Mouse (Mus musculus) T-helper 17 cell (primary cell): ENCODE data around the gene Foxp1.

Experiments used
- in situ Hi-C, 2 experiments: fragments of 300-600 bp; cut with MboI, MseI; formaldehyde crosslinking; loops; 1 replicate in 1 of 2; 2 replicates in 1 of 2; pipeline ENCODE4 v1.15.1; 2025; ENCODE audit warnings: high pct_unique_total_duplicates in 2 of 2

Foxp1 gene

DNA sequence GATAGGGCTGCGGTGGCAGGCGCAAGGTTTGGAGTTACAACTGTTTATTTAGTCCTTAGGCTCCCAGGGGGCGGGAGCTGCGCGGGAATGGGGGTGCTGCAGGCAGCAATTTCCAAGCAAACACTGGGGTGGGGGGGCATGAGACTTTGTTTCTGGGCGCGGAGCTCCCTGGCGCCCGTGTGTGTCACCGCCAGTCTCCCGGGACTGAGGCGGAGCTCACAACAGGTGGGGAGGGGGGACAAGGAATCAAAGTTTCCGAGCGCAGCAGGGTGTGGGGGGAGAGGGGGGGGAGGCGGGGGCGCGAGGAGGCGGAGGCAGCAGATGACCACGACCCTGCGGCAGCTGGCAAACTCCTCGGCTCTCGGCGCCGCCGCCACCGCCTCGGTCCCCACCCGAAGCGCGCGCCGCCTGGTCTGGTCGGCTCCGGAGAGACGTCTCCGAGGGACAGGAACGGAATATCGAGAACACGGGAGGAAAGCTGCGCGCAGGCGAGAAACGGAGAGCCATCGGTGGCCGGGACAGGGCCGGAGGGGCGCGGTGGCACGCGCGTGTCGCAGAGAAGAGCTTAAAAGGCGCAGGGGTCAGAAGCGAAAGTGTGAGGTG lies 1.4 kb downstream of the Foxp1 start:
- in situ Hi-C loops = loop anchor here in 1 of 2 experiments (5.0 to 10.0 kb wide), 2 partner anchors 249 to 486 kb away; no protein-coding TSS in a partner anchor

DNA sequence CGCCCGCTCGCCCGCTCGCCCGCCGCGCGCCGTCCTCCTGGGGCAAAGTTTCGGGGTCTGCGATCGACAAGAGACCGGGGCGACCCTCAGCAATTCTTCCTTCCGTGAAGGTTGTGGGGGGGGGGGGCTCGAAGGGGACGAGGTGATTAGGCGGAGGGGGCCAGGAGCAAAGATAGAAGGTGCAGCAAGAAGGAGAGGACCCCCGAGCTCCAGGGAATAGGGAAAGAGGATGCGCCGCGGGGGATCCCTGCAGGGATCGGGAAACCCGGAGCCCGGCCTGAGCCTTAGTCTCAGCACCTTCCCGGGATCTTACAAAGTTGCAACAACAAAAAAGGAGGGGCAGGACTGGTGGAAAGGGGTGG lies 1.9 kb downstream of the Foxp1 start:
- in situ Hi-C loops = loop anchor here in 1 of 2 experiments (5.0 to 10.0 kb wide), 2 partner anchors 248 to 486 kb away; no protein-coding TSS in a partner anchor

DNA sequence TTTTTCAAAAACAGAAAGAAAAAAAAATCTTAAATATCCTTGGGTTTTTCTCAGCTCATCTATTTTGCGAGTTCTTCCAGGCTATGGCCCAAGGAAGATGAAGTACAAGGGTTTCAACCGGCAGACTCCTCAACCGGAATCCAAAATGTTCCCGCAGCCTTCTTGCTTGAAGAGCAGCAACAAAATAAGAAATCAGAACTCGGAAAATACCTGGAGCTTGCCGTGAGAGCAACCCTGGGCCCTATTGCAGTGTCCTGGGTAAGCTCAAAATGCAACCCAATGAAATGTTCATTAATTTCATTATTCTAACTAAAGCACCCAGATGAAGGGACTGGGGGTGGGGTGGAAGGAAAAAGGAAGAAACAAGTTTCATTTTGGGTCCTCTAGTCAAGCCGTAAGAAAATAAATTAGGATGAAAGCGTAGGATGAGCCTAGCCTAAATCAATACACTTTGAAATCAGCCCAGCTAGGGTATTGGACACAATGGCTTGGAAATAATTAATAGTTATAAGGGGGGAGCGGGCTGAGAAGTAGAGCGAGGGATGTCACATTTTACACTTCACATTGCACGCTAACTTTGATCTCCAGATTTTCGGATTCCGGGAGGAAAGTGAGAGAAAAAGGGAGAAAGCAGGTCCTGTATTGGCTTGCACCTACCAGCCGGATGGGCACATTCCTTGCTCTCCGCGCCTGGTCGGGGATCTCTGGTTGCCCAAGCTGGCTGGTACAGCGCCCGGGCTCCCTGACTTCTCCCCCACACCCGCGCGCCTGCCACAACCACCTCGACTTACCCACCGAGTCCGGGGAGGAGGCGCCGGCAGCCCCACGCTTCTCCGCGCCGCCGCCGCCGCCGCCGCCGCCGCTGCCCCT lies 2.5 kb downstream of the Foxp1 start:
- in situ Hi-C loops = loop anchor here in 1 of 2 experiments (5.0 to 10.0 kb wide), 2 partner anchors 248 to 485 kb away; no protein-coding TSS in a partner anchor

DNA sequence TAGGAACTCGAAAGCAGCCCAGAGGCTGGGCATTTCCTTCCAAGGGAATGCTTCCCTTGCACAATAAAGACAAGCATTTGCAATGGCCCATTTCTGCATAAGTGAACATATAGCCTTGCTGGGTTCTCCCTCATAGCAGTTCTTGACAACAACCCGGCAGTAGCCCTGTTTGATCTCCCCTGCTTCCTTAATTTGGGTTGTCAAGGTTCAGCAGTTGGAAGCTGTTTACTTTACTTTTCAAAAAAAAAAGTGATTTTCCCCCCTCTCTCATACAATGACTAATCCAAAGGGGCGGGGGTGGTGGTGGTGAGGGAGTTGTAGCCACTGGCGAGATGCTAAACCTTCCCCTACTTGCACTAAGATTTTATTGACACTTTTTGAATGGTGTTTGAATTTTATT lies 3.5 kb downstream of the Foxp1 start:
- in situ Hi-C loops = no loop called here

DNA sequence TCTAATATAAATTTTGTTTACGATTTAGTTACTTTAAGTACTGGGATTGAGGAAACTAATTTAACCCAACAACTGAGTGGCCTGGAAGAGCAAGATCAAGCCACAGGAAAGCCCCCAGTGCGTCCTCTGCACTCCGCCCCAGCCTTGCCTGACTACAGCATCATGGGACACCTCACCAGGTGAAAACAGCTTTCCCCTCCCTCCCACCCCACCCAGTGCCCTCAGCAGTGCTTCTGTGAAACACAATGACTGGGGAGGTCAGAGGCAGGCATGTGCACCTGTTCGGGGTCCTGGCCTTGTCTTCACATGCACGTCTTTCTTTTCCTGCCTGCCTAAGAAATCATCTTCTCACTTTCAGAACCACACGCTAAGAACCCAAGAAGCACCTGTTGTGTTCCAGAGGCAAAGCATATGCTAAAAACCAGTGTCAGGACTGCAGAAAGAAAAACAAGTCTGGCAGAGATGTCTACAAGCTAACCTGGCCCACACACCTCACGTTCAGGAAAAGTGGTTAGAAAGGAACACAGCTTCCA lies 6.8 kb downstream of the Foxp1 start:
- in situ Hi-C loops = no loop called here

DNA sequence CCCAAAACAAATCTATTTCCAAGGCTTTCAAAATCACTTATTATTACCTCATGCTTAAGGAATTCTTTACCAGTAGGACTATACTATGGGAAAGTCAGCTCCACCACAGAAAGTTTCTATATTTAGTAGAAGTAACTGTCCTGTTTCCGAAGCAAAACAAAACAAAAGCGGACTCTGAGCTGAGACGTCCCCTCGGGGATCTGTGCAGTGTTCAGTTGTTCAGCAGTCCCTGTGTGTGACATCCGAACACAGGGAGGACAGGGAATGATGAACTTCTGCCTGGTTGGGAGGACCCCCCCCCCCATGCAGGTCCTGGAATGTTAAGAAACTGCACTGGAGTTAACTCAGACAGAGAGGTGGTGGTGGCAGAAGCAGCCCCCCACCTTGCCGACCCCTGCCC lies 10.7 kb downstream of the Foxp1 start:
- in situ Hi-C loops = no loop called here

DNA sequence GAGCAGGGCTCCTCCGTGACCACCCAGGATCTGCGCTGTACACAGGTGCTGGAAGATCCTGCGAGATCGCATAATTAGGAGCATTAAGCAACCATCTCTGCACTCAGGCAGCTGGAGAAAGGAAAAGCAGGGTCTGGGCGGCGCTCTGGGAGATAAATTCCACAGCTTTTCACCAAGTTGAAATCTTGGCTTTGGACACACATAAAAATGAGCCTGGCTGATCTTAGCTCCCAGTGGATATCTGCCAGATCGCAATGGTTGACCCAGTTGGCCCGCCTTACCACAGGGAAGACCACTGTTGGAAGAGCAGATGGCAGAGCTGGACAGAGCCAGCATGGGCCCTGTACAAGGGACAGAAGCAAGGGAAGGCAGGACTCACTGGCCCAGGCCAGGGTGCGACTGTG lies 13.3 kb downstream of the Foxp1 start:
- in situ Hi-C loops = loop anchor here in 1 of 2 experiments (10.0 kb wide), 1 partner anchor 1704 kb away; the partner anchor contains the start of gene Mitf

DNA sequence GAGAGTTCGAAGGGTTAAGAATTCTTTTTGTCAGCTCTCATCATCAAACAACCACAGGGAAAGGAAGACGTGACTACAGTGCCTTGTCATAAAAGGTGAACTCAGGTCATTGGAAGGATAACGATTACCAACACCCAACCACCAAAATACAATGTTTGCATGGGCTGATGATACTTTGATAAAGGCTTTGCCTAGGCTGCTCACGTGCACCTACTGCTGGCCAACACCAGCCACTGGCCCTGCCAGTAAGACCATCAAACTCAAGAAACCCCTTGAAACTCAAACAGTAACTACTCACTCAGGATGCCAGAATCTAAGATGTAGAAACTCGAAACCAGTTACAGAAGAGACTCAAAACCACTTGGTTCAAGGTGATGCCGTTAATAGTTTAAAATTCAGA lies 15.7 kb downstream of the Foxp1 start:
- in situ Hi-C loops = loop anchor here in 1 of 2 experiments (10.0 kb wide), 1 partner anchor 1702 kb away; the partner anchor contains the start of gene Mitf

DNA sequence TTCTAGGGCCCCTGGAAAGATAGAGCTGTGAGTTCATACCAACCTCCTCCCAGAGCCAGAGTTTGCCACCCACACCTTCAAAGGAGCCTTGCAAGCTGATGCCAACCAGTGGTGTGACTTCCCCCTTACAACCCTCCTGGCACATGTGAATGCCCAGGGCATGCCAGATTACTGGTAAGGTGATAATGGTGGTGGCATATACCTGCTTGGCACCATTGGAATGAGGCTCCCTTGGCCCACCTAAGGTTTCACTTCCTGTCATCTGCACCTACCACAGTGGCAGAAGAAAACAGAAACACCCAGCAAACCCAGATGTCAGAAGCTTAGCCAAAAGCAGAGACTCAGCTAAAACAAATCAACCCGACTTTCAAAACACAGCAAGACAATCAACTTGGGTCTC lies 18.8 kb downstream of the Foxp1 start:
- in situ Hi-C loops = loop anchor here in 1 of 2 experiments (10.0 kb wide), 1 partner anchor 1699 kb away; the partner anchor contains the start of gene Mitf

DNA sequence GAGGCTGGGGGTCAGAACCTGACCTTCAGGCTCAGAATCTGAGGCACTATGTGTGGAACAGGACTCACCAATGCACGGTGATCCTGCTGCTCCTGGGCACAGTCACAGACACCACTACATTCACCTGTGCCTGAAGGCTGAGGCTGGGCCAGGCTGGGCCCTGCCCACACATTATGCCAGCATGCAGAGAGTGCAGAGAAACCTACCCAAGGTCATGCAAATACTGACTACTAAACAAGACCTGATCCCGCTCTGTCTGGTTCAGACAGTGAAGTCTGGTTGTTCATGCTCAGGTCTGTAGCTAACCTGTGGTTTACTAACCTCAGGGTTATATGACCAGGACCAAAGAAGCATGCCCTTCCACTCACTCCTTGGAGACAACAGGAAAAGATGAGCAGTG lies 19.8 kb downstream of the Foxp1 start:
- in situ Hi-C loops = loop anchor here in 1 of 2 experiments (10.0 kb wide), 1 partner anchor 1698 kb away; the partner anchor contains the start of gene Mitf

DNA sequence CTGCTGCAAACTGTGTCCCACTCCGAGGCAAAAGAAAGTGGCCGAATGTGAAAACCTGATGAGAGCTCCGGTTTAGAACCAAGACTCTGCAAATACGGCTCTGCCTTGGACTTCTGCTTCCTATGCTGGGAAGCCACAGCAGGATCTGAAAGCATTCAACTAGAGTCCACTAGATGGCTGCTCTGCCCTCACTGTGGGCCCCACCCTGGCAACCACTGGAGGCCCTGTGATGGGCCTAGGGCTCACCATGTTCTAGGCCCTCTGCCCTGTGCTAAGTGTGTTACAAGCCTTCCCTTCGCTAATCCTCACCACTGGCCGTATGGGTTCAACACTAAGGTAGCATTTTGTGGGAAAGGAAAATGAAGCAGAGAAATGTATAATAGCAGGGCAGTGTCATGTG lies 20.2 kb downstream of the Foxp1 start:
- in situ Hi-C loops = loop anchor here in 1 of 2 experiments (10.0 kb wide), 1 partner anchor 1698 kb away; the partner anchor contains the start of gene Mitf

DNA sequence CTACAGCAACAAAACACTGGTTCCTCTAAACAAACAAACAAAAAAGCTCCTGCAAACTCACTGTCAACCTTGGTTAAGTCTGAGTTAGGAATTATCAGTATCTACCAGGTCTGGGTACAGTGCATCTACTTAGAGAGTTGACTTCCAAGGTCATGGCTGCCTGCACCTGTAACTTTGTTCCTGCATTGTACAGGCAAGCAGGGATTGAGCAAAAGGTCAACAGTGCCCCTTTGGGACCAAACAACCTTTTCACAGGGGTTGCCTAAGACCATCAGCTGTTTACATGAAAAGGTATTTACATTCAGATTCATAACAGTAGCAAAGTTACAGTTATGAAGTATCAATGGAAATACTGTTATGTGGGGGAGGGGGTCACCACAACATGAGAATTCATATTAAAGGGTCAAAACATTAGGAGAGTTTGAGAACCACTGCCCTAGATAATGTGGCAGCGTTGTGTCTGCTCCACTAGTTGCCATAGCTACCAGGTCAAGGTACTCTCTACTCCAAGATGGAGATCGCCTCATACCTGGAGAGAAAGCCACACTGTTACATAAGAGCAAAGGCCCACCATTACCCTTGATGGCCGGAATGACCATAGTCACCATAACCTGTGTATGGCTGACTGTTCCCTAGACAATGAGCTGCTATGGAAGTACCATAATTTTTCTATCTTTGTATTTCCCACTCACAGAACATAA lies 21.8 kb downstream of the Foxp1 start:
- in situ Hi-C loops = loop anchor here in 1 of 2 experiments (10.0 kb wide), 1 partner anchor 1696 kb away; the partner anchor contains the start of gene Mitf

DNA sequence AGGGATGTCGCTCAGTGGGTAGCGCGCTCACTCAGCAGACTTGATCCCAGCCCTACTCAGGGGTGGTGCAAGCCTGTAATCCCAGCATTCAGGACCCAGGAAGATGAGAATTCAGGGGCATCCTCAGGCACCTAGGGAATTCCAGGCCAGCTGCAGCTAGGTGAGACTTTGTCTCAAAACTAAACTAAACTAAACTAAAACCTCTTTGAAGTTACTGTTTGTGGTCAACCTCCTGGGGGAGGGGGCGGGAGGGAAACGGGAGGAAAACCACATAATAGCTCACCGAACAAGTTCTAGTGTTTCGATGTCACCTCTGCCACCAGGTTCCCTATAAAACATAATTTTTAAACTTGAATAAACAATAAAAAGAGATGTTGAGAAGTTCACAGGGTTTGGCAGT lies 24.4 kb downstream of the Foxp1 start:
- in situ Hi-C loops = no loop called here

DNA sequence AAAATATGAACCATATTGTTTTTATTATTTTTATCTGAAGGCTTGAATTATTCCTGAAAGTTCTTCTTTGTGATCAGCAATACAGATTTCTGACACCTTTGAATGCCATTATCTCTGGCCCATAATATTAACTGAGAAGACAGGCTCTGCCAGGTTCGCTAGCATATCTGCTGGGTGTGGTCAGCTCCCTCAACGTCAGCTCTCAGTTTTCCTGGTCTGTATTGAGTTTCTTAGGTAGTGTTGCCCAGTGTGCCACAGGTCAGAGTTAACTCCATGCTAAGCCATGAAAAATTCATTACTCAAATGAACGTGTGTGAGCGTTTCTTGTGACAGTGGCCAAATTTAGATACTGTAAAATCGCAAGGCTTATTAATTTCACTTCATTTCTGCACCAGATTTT lies 26.4 kb downstream of the Foxp1 start:
- in situ Hi-C loops = no loop called here

DNA sequence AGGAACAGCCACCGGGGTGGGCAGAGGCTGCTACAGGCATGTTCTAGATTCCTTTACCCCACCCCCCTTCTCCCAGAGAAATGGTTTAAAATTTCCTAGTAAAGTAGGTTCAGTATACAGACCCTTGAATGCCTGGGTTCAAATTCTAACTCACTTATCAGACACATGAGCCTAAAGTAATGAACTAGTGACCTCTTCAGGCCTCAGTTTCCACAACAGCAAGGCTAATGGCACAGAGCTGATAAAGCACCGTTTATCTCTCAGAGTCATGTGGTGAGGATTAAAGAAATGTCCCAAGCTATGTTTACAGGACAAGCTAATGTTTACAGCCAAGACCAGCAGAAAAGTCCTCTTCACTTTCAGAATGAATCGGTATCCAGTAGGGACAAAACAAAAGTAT lies 29.6 kb downstream of the Foxp1 start:
- in situ Hi-C loops = no loop called here

DNA sequence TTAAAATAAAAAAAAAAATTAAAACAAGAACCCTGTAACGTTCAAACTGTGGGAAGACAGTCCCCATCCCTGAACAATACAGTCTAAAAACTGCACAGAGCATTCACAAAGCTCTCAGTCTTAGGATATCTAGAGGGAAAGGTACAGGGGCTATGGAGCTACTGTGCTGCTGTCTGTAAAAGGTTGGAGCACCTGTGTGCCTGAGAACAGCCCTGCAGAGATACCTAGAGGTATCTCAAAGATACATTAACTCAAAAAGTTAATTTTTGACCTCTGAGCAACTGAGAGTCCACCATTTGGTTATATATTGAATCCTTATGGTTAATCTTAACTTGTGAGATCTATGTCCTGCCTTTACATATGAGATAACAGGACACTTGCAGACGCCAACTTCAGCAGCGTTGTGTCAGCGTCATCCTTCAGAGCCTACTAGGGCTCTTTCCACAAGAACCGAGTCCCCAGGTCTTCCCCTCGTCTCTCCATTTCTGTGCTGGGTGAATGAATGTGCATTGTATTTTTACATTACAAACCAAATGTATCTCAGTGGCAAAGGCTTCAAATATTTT lies 30.5 kb downstream of the Foxp1 start:
- in situ Hi-C loops = no loop called here

DNA sequence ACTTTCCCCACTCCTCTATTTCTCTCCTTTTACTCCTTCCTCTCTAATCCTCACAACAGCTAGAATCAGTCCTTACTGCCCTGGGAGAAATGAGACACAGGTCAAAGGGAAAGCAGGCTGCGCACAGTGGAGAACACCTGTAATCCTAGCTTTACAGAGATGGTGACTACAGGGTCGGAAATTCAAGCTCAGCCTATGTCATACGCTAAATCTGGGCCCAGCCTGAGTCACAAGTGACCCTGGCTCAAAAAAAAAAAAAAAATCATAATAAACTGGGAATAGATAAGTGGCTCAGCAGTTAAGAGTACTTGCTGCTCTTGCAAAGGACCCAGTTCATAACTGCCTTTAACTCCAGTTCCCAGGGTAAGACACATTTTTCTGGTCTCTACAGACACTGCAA lies 31.4 kb downstream of the Foxp1 start:
- in situ Hi-C loops = no loop called here

DNA sequence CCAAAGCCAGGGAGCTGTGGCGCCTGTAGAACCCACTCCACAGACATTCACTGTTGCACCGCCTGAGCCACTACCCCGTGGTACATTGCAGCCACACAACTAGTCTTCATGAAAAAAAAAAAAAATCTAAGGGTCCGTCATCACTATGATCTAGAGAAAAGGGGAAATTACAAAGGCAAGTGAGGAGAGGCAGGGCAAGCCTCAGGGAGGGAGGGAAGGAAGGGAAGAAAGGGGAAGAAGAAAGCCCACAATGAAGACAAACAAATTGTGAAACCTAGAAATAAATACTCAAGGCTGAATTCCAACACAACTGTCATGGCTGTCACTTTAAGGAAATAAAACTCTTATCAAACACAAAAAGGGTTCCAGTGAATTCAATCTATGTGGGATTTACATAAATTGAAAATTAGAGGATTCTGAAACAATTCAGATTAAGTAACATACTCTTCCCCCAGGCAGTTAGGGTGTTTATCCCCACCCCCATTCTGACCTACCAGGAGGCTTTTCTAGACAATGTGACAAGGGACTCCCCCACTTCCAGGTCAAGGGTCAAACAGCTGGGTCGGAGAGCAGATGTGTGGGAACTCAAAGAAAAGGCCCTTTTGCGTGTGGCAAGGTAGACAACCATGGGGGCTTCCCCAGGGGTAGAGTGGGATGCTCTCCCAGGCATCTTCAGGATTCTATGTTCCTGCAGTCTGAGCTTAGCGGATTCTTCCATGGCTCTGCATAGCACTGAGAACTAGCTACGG lies 32.4 kb downstream of the Foxp1 start:
- in situ Hi-C loops = no loop called here

DNA sequence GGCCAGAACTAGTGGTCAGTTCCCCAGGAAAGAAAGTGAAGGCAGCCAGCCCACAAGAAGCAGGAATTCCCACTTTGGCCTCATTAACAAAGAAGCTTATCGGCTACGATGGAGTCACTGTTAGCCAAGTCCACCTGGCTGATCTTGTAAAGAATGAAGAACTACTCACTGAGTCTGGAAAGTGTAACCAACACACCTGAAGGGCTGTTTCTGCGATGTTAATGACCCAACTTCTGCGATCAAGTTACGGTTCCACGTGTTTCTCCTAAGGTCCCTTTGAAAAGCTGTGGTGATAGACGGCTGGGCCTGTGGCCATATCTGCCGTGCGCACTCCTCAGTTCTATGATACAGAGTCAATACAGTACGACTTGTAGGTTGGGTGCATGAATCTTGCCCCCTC lies 33.1 kb downstream of the Foxp1 start:
- in situ Hi-C loops = no loop called here

DNA sequence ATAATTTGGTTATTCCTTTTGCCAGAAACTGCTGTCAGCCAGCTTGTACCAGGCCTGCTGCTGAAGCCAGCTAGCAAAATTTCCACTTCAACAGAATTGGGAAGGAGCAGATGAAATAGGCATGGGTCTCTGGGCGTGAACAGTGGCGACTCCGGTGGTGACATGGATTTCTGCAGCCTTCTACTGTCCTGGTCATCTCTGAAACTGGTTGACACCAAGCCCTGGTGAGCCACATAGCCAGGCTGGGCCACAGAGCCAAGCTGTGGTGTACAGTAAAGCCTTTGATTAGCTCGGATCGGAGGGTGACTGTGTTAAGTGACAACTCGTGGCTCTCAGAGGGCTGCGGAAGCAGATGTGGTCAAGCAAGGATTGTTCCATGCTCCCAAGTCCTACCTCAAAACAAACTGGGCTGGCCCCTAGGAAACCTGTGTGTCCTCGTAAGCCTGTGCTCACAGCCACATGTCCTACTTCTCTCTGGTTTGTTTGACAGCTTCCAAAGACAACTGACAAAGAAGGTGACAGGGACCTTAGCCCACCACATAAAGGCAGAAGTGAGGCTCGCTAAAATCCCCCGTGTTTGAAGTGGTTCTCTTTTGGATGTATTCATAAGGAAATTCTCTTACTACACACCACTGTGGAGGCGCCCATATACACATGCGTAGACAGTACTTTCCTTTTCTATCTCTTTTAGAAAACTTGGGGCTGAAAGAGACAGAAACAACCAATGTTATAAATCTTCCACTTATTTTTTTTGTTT lies 36.5 kb downstream of the Foxp1 start:
- in situ Hi-C loops = no loop called here
